Mouse (Mus musculus) hindbrain, embryonic 14.5 days (tissue): Measurements from ENCODE around the gene Olfr148. TPM values are rescaled to one million over a fixed set of nuclear protein-coding genes. Genes with fewer than 3 reads are reported as not detected.
A peak's percentile ranks its signal among the peaks of the same experiment; 100 is the strongest.

ENCODE experiments used
- ATAC-seq: fragments of 200-750 bp; cut with Nextera tagmentation; 2 replicates; pipeline ENCODE4 v1.8.0; 2017; ENCODE audit warnings: moderate number of reproducible peaks, mild to moderate bottlenecking, moderate TSS enrichment, moderate library complexity; ENCODE audit not compliant: low FRiP score
- DNase-seq: peaks from one replicate; pipeline ENCODE4 v3.0.0-alpha.2; 2015; ENCODE audit warnings: low spot score
- H3K27ac ChIP-seq: fragments of 300-500 bp; sonication (generic); 2 replicates; pipeline ENCODE4 v1.5.1; 2014; ENCODE audit warnings: mild to moderate bottlenecking, moderate library complexity
- H3K27me3 ChIP-seq: fragments of 300-500 bp; sonication (generic); 2 replicates; pipeline ENCODE4 v1.6.1; 2014; ENCODE audit warnings: mild to moderate bottlenecking, low read length, mixed read lengths; ENCODE audit not compliant: control insufficient read depth, insufficient read depth
- H3K36me3 ChIP-seq: fragments of 300-500 bp; sonication (generic); replicated peaks from 2 replicates; pipeline ENCODE4 v1.6.1; 2014; ENCODE audit not compliant: control insufficient read depth, insufficient read depth
- H3K4me1 ChIP-seq: fragments of 300-500 bp; sonication (generic); replicated peaks from 2 replicates; pipeline ENCODE4 v1.6.1; 2014; ENCODE audit warnings: antibody characterized with exemption, low read length, mixed read lengths; ENCODE audit not compliant: control insufficient read depth, insufficient read depth
- H3K4me2 ChIP-seq: fragments of 300-500 bp; sonication (generic); replicated peaks from 2 replicates; pipeline ENCODE4 v1.6.1; 2014; ENCODE audit warnings: mild to moderate bottlenecking, moderate library complexity
- H3K4me3 ChIP-seq: fragments of 300-500 bp; sonication (generic); replicated peaks from 2 replicates; pipeline ENCODE4 v1.5.1; 2014; ENCODE audit warnings: mild to moderate bottlenecking, low read length
- H3K9ac ChIP-seq: fragments of 300-500 bp; sonication (generic); 2 replicates; pipeline ENCODE4 v1.6.1; 2014
- H3K9me3 ChIP-seq: fragments of 300-500 bp; sonication (generic); 2 replicates; pipeline ENCODE4 v1.6.1; 2016; ENCODE audit warnings: low read length; ENCODE audit not compliant: control insufficient read depth
- WGBS: fragments of 180-500 bp; shearing (Covaris S2); extraction: QIAGEN DNeasy Blood & Tissue Kit; methylation state at CpG from one replicate; pipeline ENCODE4 v1.1.7; 2014; 5-methylcytosine and 5-hydroxymethylcytosine counted together
- polyA plus RNA-seq: library from polyadenylated mRNA; unstranded; fragments of >200 nt; fragmentation: Nextera tagmentation; extraction: Ambion mirVana; gene quantifications from 2 replicates; pipeline ENCODE4 v1.2.1, GENCODE M21; 2014

Olfr148 gene
- not detected in 2 replicates for polyA plus RNA-seq

GRCm38 (mm10) chr9:39610355-39610754 is at the start of gene Olfr148:
Gene Olfr148 (plus strand): TSS chr9:39610655.
- Histone ChIP-seq H3K9ac (no peak within 1 kb of the TSS), H3K27me3 (0 out of 2 replicates have a peak, but pooled peaks cover 6% of the 10 kb centered on the region), H3K4me2 (no peak within 1 kb of the TSS), H3K9me3 (no peaks in the 10 kb centered on the region), H3K4me1 (no peaks in the 10 kb centered on the region), H3K27ac (no peak within 1 kb of the TSS), H3K36me3 (no peaks in the 10 kb centered on the region), H3K4me3 (no peak within 1 kb of the TSS)
- DNase-seq (no peak), ATAC-seq (no peak)
- WGBS: 72% methylated on average over 3 of the region's 3 CpGs

- no peak for ATAC-seq
- Histone ChIP-seq H3K9me3 (no peaks in the 10 kb centered on the region), H3K27ac (no peak within 1 kb of the TSS), H3K36me3 (no peaks in the 10 kb centered on the region), H3K4me1 (no peaks in the 10 kb centered on the region), H3K27me3 (no peaks in the 10 kb centered on the region), H3K4me2 (no peak within 1 kb of the TSS), H3K9ac (no peak within 1 kb of the TSS), H3K4me3 (no peak within 1 kb of the TSS)
- WGBS: 86% methylated on average over 3 of the region's 3 CpGs
- DNase-seq: no peak
Measured at GRCm38 (mm10) chr9:39575469-39575868, 35.0 kb upstream of the Olfr148 start, which contains the start of gene Olfr959. Gene Olfr959 (minus strand): TSS chr9:39575569.

- Histone ChIP-seq H3K4me3 (no peak overlapping the region), H3K27ac (no peak overlapping the region)
Measured at GRCm38 (mm10) chr9:39577050-39577449, 33.4 kb upstream of the Olfr148 start.

GRCm38 (mm10) chr9:39602536-39603332 is 7.7 kb upstream of the Olfr148 start:
- Histone ChIP-seq H3K27me3 (0 out of 2 replicates have a peak, but pooled peaks cover 6% of the 10 kb centered on the region), H3K27ac (peak overlapping the region; percentile 47), H3K9me3 (no peaks in the 10 kb centered on the region), H3K9ac (peak overlapping the region; percentile 54), H3K36me3 (peaks cover 2% of the 10 kb centered on the region; the same call in 1 of the 2 replicates), H3K4me1 (peaks cover 5% of the 10 kb centered on the region), H3K4me2 (peak overlapping the region; percentile 87), H3K4me3 (peak overlapping the region; percentile 36)
- peak; percentile 94 for ATAC-seq
- DNase-seq: peak; percentile 76
- under 1% methylated on average over 19 of the region's 19 CpGs for WGBS

More at GRCm38 (mm10) chr9:39577050-39577449, 33.4 kb upstream of the Olfr148 start:
- H3K4me1 ChIP-seq: no peaks in the 10 kb centered on the region
- DNase-seq (no peak), ATAC-seq (no peak)
- H3K36me3 ChIP-seq: no peaks in the 10 kb centered on the region
- H3K9me3 ChIP-seq: no peaks in the 10 kb centered on the region
- H3K27me3 ChIP-seq: no peaks in the 10 kb centered on the region
- no peak overlapping the region for H3K9ac ChIP-seq
- no peak overlapping the region for H3K4me2 ChIP-seq
- 94% methylated on average over 5 of the region's 5 CpGs for WGBS

DNA sequence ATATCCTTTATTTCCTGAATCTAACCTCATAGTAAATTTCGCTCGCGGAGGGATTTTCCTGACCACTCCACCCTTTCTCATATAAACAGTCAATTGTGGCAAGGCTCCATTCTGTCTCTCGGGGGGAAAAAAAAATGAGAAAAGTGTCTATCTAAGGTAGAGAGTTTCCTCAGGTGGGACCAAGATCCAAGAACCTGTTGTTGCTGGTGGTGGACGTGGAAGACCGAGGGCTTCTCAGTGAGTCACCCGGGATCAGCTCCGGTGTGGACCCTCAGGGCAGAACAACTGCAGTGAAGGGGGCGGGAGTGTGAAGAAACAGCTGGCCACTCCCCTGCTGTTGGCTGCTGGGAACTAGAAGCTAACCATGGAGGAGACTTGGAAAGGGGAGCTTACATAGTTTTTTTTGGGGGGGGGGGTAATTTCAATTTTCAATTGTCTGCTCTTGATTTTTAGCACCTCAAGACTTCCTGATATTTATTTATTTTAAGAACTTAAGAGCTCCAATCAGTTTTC is 7.1 kb upstream of the Olfr148 start:
- under 1% methylated on average over 9 of the region's 9 CpGs for WGBS
- no peaks in the 10 kb centered on the region; the same call in 1 of the 2 replicates for H3K36me3 ChIP-seq
- no peaks in the 10 kb centered on the region for H3K9me3 ChIP-seq

DNA sequence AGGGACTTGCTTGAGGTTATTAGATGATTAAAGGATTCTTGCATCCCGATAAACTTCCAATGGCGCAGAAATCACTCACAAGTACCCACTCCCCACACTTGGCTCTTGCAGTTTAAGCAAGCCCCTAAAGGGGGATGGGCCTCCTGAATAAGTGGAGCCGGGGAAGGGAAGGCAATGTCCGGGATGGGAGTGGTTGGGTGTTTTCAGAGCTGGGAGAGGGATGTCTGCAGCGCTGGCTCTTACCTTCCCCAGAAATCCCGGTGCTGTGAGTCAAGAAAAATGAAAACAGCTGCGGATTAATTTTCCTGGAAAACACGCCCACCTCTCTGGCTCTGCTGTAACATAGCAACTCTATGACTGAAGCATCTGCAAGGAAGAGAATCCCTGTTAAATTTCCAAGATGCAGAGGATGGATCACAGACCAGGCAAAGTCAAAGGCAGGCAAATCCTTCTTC is 6.4 kb upstream of the Olfr148 start, which contains the start of gene AW551984:
Gene AW551984 (minus strand): TSS at position 405 of the 455 bp plus-strand sequence.
- 0% methylated on average over 8 of the region's 8 CpGs for WGBS
- Histone ChIP-seq H3K9me3 (no peaks in the 10 kb centered on the region), H3K4me3 (peak within 1 kb of the TSS; percentile 36), H3K4me2 (peak within 1 kb of the TSS; percentile 87), H3K27me3 (0 out of 2 replicates have a peak, but pooled peaks cover 6% of the 10 kb centered on the region), H3K4me1 (peaks cover 5% of the 10 kb centered on the region), H3K27ac (peak within 1 kb of the TSS; percentile 47; the same call in 1 of the 2 replicates), H3K36me3 (no peaks in the 10 kb centered on the region), H3K9ac (peak within 1 kb of the TSS; percentile 56)
- ATAC-seq (peak; percentile 39; the same call in 1 of the 2 replicates), DNase-seq (peak; percentile 40)

More for the DNA sequence above, 7.1 kb upstream of the Olfr148 start:
- peak overlapping the region; percentile 47; the same call in 1 of the 2 replicates for H3K27ac ChIP-seq
- 0 out of 2 replicates have a peak, but pooled peaks cover 6% of the 10 kb centered on the region for H3K27me3 ChIP-seq
- DNase-seq (peak; percentile 42), ATAC-seq (peak; percentile 51; the same call in 1 of the 2 replicates)
- H3K4me1 ChIP-seq: peaks cover 5% of the 10 kb centered on the region
- peak overlapping the region; percentile 36 for H3K4me3 ChIP-seq
- H3K9ac ChIP-seq: peak overlapping the region; percentile 54
- peak overlapping the region; percentile 87 for H3K4me2 ChIP-seq

DNA sequence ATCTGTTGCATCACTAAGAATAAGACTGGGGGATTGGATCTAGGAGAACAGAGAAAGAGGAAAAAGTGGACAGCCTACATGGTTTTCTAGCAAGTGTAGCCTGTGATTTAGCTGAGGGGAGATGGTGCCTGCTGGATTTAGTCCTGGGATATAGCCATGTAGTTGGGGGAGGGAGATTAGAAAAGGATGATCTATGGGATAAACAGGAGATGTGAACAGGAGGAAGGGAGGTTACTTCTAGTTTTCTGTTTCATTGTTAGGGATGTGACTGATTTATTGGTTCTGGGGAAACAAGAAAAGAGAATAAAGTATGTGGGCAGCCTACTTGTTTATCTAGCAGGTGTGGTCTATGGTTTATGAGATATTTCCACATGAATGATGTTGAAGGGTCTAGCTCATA is 2.0 kb upstream of the Olfr148 start:
- Histone ChIP-seq H3K27ac (no peak overlapping the region), H3K4me3 (no peak overlapping the region), H3K9ac (no peak overlapping the region), H3K4me2 (no peak overlapping the region), H3K27me3 (0 out of 2 replicates have a peak, but pooled peaks cover 6% of the 10 kb centered on the region), H3K9me3 (no peaks in the 10 kb centered on the region), H3K36me3 (no peaks in the 10 kb centered on the region), H3K4me1 (peaks cover 5% of the 10 kb centered on the region)
- ATAC-seq: no peak
- no peak for DNase-seq

- no peak for ATAC-seq
- WGBS: 67% methylated on average over 1 of the region's 1 CpGs
- Histone ChIP-seq H3K4me3 (no peak overlapping the region), H3K9ac (no peak overlapping the region), H3K36me3 (no peaks in the 10 kb centered on the region), H3K4me2 (no peak overlapping the region), H3K27me3 (no peaks in the 10 kb centered on the region), H3K4me1 (no peaks in the 10 kb centered on the region), H3K9me3 (no peaks in the 10 kb centered on the region), H3K27ac (no peak overlapping the region)
- peak; percentile 74 for DNase-seq
Measured at GRCm38 (mm10) chr9:39611953-39612352, 1.5 kb downstream of the Olfr148 start.

DNA sequence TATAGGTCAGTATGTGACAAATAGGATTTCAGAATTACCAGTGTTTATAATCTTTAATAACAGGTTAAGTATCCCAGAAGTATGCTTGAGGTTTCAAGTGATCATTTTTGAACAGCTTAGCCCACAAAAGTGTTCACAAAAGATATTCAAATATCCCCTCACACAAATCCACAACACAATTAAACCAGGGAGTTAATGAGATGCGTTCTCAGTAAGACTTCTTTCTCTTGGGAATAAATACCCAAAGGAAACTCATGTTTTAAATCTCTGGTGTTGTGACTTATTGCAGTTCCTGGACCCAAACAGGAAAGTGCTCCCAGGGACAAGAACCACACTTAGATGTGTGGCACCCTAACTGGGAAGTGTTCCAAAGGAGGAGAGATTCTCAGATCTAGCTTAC is 10.6 kb downstream of the Olfr148 start, which contains the start of gene Olfr960:
Gene Olfr960 (plus strand): TSS at position 301 of the 400 bp plus-strand sequence.
- H3K27ac ChIP-seq: no peak within 1 kb of the TSS
- no peak within 1 kb of the TSS for H3K4me3 ChIP-seq
- no peaks in the 10 kb centered on the region for H3K27me3 ChIP-seq
- H3K9me3 ChIP-seq: no peaks in the 10 kb centered on the region
- no peak for ATAC-seq
- H3K9ac ChIP-seq: no peak within 1 kb of the TSS
- no peaks in the 10 kb centered on the region for H3K4me1 ChIP-seq
- 78% methylated on average over 1 of the region's 1 CpGs for WGBS
- no peaks in the 10 kb centered on the region for H3K36me3 ChIP-seq
- no peak for DNase-seq
- H3K4me2 ChIP-seq: no peak within 1 kb of the TSS
